Mouse (Mus musculus) ES-E14 (cell line): Measurements from ENCODE around the gene Tfdp2. TPM values are rescaled to one million over a fixed set of nuclear protein-coding genes. Genes with fewer than 3 reads are reported as not detected.

Source experiments
- DNase-seq: peaks from one replicate; pipeline ENCODE4 v3.0.0-alpha.2; 2013; ENCODE audit warnings: low read depth, low spot score
- H3K27ac ChIP-seq: 2 replicates; pipeline ENCODE4 v1.5.1; 2012; ENCODE audit warnings: low read depth, mild to moderate bottlenecking, low read length, moderate library complexity, mixed read lengths; ENCODE audit not compliant: poor library complexity, insufficient read depth, severe bottlenecking
- H3K36me3 ChIP-seq: 2 replicates; pipeline ENCODE4 v1.6.1; 2012; ENCODE audit warnings: mild to moderate bottlenecking, low read length, moderate library complexity, mixed read lengths; ENCODE audit not compliant: control insufficient read depth, poor library complexity, insufficient read depth, severe bottlenecking
- H3K4me1 ChIP-seq, 2 experiments: fragments of 150-350 bp in 1 of 2; sonication (generic) in 1 of 2; 2 replicates each; pipeline ENCODE4 v1.6.1; 2012; ENCODE audit warnings: low read length in 2 of 2, mild to moderate bottlenecking in 1 of 2, mixed read lengths in 1 of 2; ENCODE audit not compliant: control insufficient read depth in 2 of 2, insufficient read depth in 2 of 2, poor library complexity in 1 of 2
- H3K4me3 ChIP-seq, 2 experiments: fragments of 150-350 bp in 1 of 2; sonication (generic) in 1 of 2; 2 replicates each; pipeline ENCODE4 v1.5.1; 2012; ENCODE audit warnings: low read length in 2 of 2, low read depth in 1 of 2, mild to moderate bottlenecking in 1 of 2, mixed read lengths in 1 of 2; ENCODE audit not compliant: insufficient read depth in 1 of 2, poor library complexity in 1 of 2, severe bottlenecking in 1 of 2
- H3K9ac ChIP-seq: 2 replicates; pipeline ENCODE4 v1.6.1; 2012; ENCODE audit warnings: low read depth, mild to moderate bottlenecking, low read length, mixed read lengths; ENCODE audit not compliant: poor library complexity, insufficient read depth, severe bottlenecking
- H3K9me3 ChIP-seq: fragments of 150-350 bp; sonication (generic); 2 replicates; pipeline ENCODE4 v1.6.1; 2012; ENCODE audit warnings: low read depth, mild to moderate bottlenecking, low read length; ENCODE audit not compliant: control insufficient read depth, insufficient read depth
- CHD2 ChIP-seq: IDR thresholded peaks from 2 replicates; pipeline ENCODE4 v1.6.1; 2014; ENCODE audit warnings: mild to moderate bottlenecking, low read depth, low read length, inconsistent platforms
- HCFC1 ChIP-seq: IDR thresholded peaks from 2 replicates; pipeline ENCODE4 v1.6.1; 2012; ENCODE audit warnings: low read length, inconsistent platforms, borderline replicate concordance; ENCODE audit not compliant: insufficient read depth
- MAFK ChIP-seq: IDR thresholded peaks from 2 replicates; pipeline ENCODE4 v1.6.1; 2014; ENCODE audit warnings: mild to moderate bottlenecking, low read depth, low read length, inconsistent platforms; ENCODE audit not compliant: insufficient read depth
- ZC3H11A ChIP-seq: IDR thresholded peaks from 2 replicates; pipeline ENCODE4 v1.6.1; 2012; ENCODE audit warnings: low read depth, mild to moderate bottlenecking, inconsistent platforms, low read length, borderline replicate concordance
- ZNF384 ChIP-seq: IDR thresholded peaks from 2 replicates; pipeline ENCODE4 v1.6.1; 2012; ENCODE audit warnings: low read depth, low read length, inconsistent platforms
- in situ Hi-C, 2 experiments: fragments of 600-800 bp; cut with MboI; formaldehyde crosslinking; loops; one replicate each; pipeline ENCODE4 v1.15.1; 2025; ENCODE audit warnings: low sequenced_read_pairs in 2 of 2, inconsistent platforms in 1 of 2; ENCODE audit not compliant: unreplicated experiment in 2 of 2
- total RNA-seq: library from RNA; depleted of rRNA; stranded (reverse); fragments of 300-350 nt; gene quantifications from 2 replicates; pipeline ENCODE4 v1.2.3, GENCODE M21; 2012

The Tfdp2 gene
- total RNA-seq, 1 experiment: 45.6 TPM

GRCm38 (mm10) chr9:96326496-96326923 lies 130.4 kb downstream of the Tfdp2 start:
- no peaks in the 10 kb centered on the region for H3K36me3 ChIP-seq
- H3K27ac ChIP-seq: no peak overlapping the region
- no peak overlapping the region for H3K4me3 ChIP-seq
- H3K4me1 ChIP-seq: peaks cover 0 to 11% of the 10 kb centered on the region in 2 experiments; a peak in 1 of 4 replicates
- in situ Hi-C loops: no loop called here
- TF ChIP-seq HCFC1: no peak
- no peak for TF ChIP-seq MAFK
- TF ChIP-seq CHD2: no peak
- TF ChIP-seq ZNF384: no peak
- TF ChIP-seq ZC3H11A: no peak
- no peak for DNase-seq
- no peaks in the 10 kb centered on the region for H3K9me3 ChIP-seq
- H3K9ac ChIP-seq: no peak overlapping the region

GRCm38 (mm10) chr9:96328226-96328625 lies 132.2 kb downstream of the Tfdp2 start:
- no peak for DNase-seq
- Histone ChIP-seq H3K4me1 (peaks cover 0 to 11% of the 10 kb centered on the region in 2 experiments; a peak in 1 of 4 replicates), H3K4me3 (no peak overlapping the region), H3K36me3 (peaks cover 4% of the 10 kb centered on the region), H3K27ac (no peak overlapping the region), H3K9ac (no peak overlapping the region), H3K9me3 (no peaks in the 10 kb centered on the region)
- in situ Hi-C loops: no loop called here
- TF ChIP-seq MAFK: no peak
- no peak for TF ChIP-seq ZC3H11A
- no peak for TF ChIP-seq CHD2
- no peak for TF ChIP-seq HCFC1
- no peak for TF ChIP-seq ZNF384

- DNase-seq: no peak
- in situ Hi-C loops: no loop called here
- Histone ChIP-seq H3K36me3 (peaks cover 12% of the 10 kb centered on the region), H3K27ac (no peak overlapping the region), H3K4me3 (peak overlapping the region in 1 of 2 experiments; percentile 1; a peak in 1 of 4 replicates), H3K9ac (no peak overlapping the region), H3K9me3 (no peaks in the 10 kb centered on the region), H3K4me1 (peaks cover 0 to 9% of the 10 kb centered on the region in 2 experiments; a peak in 1 of 4 replicates)
- TF ChIP-seq ZC3H11A (no peak), CHD2 (no peak)
Observed at GRCm38 (mm10) chr9:96331146-96331545, 135.1 kb downstream of the Tfdp2 start.

GRCm38 (mm10) chr9:96345750-96346149 lies 149.7 kb downstream of the Tfdp2 start:
- Histone ChIP-seq H3K36me3 (peaks cover 11% of the 10 kb centered on the region), H3K4me3 (no peak overlapping the region), H3K9me3 (no peaks in the 10 kb centered on the region), H3K27ac (no peak overlapping the region), H3K9ac (no peak overlapping the region), H3K4me1 (peaks cover 6 to 13% of the 10 kb centered on the region in 2 experiments)
- TF ChIP-seq HCFC1 (no peak), MAFK (no peak), ZNF384 (no peak), ZC3H11A (no peak), CHD2 (no peak)
- in situ Hi-C loops: no loop called here
- no peak for DNase-seq

GRCm38 (mm10) chr9:96348885-96349284 lies 152.8 kb downstream of the Tfdp2 start:
- in situ Hi-C loops: no loop called here
- no peak for DNase-seq
- H3K4me3 ChIP-seq: no peak overlapping the region
- peaks cover 13 to 14% of the 10 kb centered on the region in 2 experiments for H3K4me1 ChIP-seq
- no peak overlapping the region; the same call in 1 of the 2 replicates for H3K27ac ChIP-seq
- H3K9ac ChIP-seq: no peak overlapping the region
- TF ChIP-seq MAFK (no peak), HCFC1 (no peak), CHD2 (no peak), ZNF384 (no peak), ZC3H11A (no peak)
- no peaks in the 10 kb centered on the region; the same call in 1 of the 2 replicates for H3K36me3 ChIP-seq
- H3K9me3 ChIP-seq: no peaks in the 10 kb centered on the region
